Mouse (Mus musculus) ES-E14 (cell line): ENCODE measurements at regions not wholly inside any gene's neighbourhood (a gene's known extent, or its start where the extent isn't known, plus 50 kb on each side); places are given as distances from the start of the nearest gene placed in this dataset.

Experiments used
- DNase-seq: peaks from one replicate; pipeline ENCODE4 v3.0.0-alpha.2; 2013; ENCODE audit warnings: low read depth, low spot score
- H3K27ac ChIP-seq: 2 replicates; pipeline ENCODE4 v1.5.1; 2012; ENCODE audit warnings: low read depth, mild to moderate bottlenecking, low read length, moderate library complexity, mixed read lengths; ENCODE audit not compliant: poor library complexity, insufficient read depth, severe bottlenecking
- H3K36me3 ChIP-seq: 2 replicates; pipeline ENCODE4 v1.6.1; 2012; ENCODE audit warnings: mild to moderate bottlenecking, low read length, moderate library complexity, mixed read lengths; ENCODE audit not compliant: control insufficient read depth, poor library complexity, insufficient read depth, severe bottlenecking
- H3K4me1 ChIP-seq, 2 experiments: fragments of 150-350 bp in 1 of 2; sonication (generic) in 1 of 2; 2 replicates each; pipeline ENCODE4 v1.6.1; 2012; ENCODE audit warnings: low read length in 2 of 2, mild to moderate bottlenecking in 1 of 2, mixed read lengths in 1 of 2; ENCODE audit not compliant: control insufficient read depth in 2 of 2, insufficient read depth in 2 of 2, poor library complexity in 1 of 2
- H3K4me3 ChIP-seq, 2 experiments: fragments of 150-350 bp in 1 of 2; sonication (generic) in 1 of 2; 2 replicates each; pipeline ENCODE4 v1.5.1; 2012; ENCODE audit warnings: low read length in 2 of 2, low read depth in 1 of 2, mild to moderate bottlenecking in 1 of 2, mixed read lengths in 1 of 2; ENCODE audit not compliant: insufficient read depth in 1 of 2, poor library complexity in 1 of 2, severe bottlenecking in 1 of 2
- H3K9ac ChIP-seq: 2 replicates; pipeline ENCODE4 v1.6.1; 2012; ENCODE audit warnings: low read depth, mild to moderate bottlenecking, low read length, mixed read lengths; ENCODE audit not compliant: poor library complexity, insufficient read depth, severe bottlenecking
- H3K9me3 ChIP-seq: fragments of 150-350 bp; sonication (generic); 2 replicates; pipeline ENCODE4 v1.6.1; 2012; ENCODE audit warnings: low read depth, mild to moderate bottlenecking, low read length; ENCODE audit not compliant: control insufficient read depth, insufficient read depth
- CHD2 ChIP-seq: IDR thresholded peaks from 2 replicates; pipeline ENCODE4 v1.6.1; 2014; ENCODE audit warnings: mild to moderate bottlenecking, low read depth, low read length, inconsistent platforms
- HCFC1 ChIP-seq: IDR thresholded peaks from 2 replicates; pipeline ENCODE4 v1.6.1; 2012; ENCODE audit warnings: low read length, inconsistent platforms, borderline replicate concordance; ENCODE audit not compliant: insufficient read depth
- MAFK ChIP-seq: IDR thresholded peaks from 2 replicates; pipeline ENCODE4 v1.6.1; 2014; ENCODE audit warnings: mild to moderate bottlenecking, low read depth, low read length, inconsistent platforms; ENCODE audit not compliant: insufficient read depth
- ZC3H11A ChIP-seq: IDR thresholded peaks from 2 replicates; pipeline ENCODE4 v1.6.1; 2012; ENCODE audit warnings: low read depth, mild to moderate bottlenecking, inconsistent platforms, low read length, borderline replicate concordance
- ZNF384 ChIP-seq: IDR thresholded peaks from 2 replicates; pipeline ENCODE4 v1.6.1; 2012; ENCODE audit warnings: low read depth, low read length, inconsistent platforms
- in situ Hi-C, 2 experiments: fragments of 600-800 bp; cut with MboI; formaldehyde crosslinking; loops; one replicate each; pipeline ENCODE4 v1.15.1; 2025; ENCODE audit warnings: low sequenced_read_pairs in 2 of 2, inconsistent platforms in 1 of 2; ENCODE audit not compliant: unreplicated experiment in 2 of 2

DNA sequence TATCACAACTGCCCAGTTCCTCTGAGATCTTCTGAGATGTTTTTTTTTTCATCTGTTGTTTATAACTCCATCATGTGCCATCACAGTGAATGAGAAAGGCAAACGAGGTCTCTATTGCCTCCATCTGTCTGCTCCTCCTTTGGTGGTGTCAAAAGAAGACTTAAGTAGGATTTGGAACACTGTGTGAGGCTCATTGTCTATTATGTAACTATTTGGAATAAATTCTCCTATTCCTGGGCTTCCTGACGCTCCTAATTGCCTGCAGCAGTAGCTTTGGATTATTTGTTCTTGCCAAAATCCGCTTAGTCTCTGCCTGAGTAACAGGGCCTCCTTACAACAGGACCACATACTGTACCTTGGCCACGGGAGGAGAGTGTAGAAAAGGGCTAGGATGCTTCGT lies 244.7 kb upstream of the Prkd1 start:
- Histone ChIP-seq H3K4me1 (no peaks in the 10 kb centered on the region), H3K9me3 (no peaks in the 10 kb centered on the region), H3K36me3 (no peaks in the 10 kb centered on the region), H3K9ac (no peak overlapping the region), H3K4me3 (no peak overlapping the region), H3K27ac (no peak overlapping the region)
- DNase-seq = no peak
- TF ChIP-seq ZC3H11A (no peak), CHD2 (no peak)
- in situ Hi-C loops = no loop called here

- no peak overlapping the region for H3K27ac ChIP-seq
- H3K36me3 ChIP-seq = no peaks in the 10 kb centered on the region
- no peak for DNase-seq
- TF ChIP-seq HCFC1 (no peak), CHD2 (no peak), ZC3H11A (no peak), ZNF384 (no peak), MAFK (no peak)
- no peak overlapping the region for H3K4me3 ChIP-seq
- no peak overlapping the region for H3K9ac ChIP-seq
- in situ Hi-C loops = no loop called here
- no peaks in the 10 kb centered on the region for H3K4me1 ChIP-seq
- no peaks in the 10 kb centered on the region for H3K9me3 ChIP-seq
Observed at GRCm38 (mm10) chr12:50875796-50876195, 226.9 kb upstream of the Prkd1 start.

DNA sequence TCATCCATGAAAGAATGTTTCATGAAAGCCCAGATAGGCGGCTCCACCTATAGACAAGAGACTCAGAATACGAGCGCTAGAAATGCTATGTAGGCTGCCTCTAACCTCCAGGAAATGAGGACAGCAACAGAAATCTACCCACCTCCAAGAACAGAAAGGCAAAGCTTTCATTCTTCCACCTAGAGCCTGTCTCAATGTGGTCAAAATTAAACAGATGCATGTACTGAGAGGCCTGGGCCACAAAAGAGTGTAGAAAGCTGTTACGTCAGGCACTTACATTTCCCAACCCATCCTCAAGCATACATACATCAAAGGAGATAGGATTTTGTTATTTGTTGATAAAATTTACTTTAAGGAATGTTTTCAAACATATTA lies 225.1 kb upstream of the Prkd1 start:
- H3K9me3 ChIP-seq = no peaks in the 10 kb centered on the region
- H3K36me3 ChIP-seq = no peaks in the 10 kb centered on the region
- H3K27ac ChIP-seq = no peak overlapping the region
- in situ Hi-C loops = no loop called here
- H3K4me3 ChIP-seq = no peak overlapping the region
- TF ChIP-seq ZC3H11A (no peak), CHD2 (no peak), ZNF384 (no peak), HCFC1 (no peak), MAFK (no peak)
- no peaks in the 10 kb centered on the region for H3K4me1 ChIP-seq
- H3K9ac ChIP-seq = no peak overlapping the region
- no peak for DNase-seq

DNA sequence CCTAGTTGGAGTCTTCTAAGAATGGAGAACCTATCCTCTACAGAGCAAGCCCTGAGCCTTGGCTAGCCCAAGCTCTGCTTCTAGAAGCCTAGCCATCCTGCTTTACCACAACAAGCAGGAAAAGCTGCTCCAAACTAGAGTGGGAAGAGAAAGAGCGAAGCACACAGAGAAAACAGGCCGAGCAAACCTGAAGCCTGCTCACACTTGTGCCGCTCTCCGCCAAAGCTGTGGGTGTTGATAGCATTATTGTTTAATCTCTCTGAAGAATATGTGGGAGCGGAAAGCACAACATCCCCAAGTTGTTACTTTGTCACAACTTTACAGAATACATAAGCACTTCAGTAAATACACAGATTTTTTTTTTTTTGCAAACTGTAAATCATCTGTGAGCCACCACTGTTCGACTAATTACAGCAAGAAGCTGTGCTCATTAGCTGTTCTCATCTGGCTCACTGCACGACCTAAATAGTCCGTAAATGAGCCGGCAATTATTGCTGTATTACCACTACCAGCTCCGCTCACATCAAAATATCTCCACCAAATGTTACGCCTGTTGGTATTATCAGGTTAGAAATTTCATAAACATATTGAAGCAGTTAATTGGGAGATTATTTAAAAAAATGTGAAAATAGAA lies 224.6 kb upstream of the Prkd1 start:
- no peaks in the 10 kb centered on the region for H3K9me3 ChIP-seq
- no peak for TF ChIP-seq CHD2
- TF ChIP-seq ZNF384 = no peak
- TF ChIP-seq ZC3H11A = no peak
- no peak for TF ChIP-seq HCFC1
- TF ChIP-seq MAFK = no peak
- no peaks in the 10 kb centered on the region for H3K36me3 ChIP-seq
- no peak for DNase-seq
- no peak overlapping the region for H3K9ac ChIP-seq
- H3K27ac ChIP-seq = no peak overlapping the region
- H3K4me3 ChIP-seq = no peak overlapping the region
- no peaks in the 10 kb centered on the region for H3K4me1 ChIP-seq
- in situ Hi-C loops = no loop called here

GRCm38 (mm10) chr12:50851644-50852043 lies 202.7 kb upstream of the Prkd1 start:
- in situ Hi-C loops = no loop called here
- H3K9me3 ChIP-seq = no peaks in the 10 kb centered on the region
- H3K27ac ChIP-seq = no peak overlapping the region
- H3K9ac ChIP-seq = no peak overlapping the region
- H3K4me1 ChIP-seq = no peaks in the 10 kb centered on the region
- H3K4me3 ChIP-seq = no peak overlapping the region
- no peaks in the 10 kb centered on the region for H3K36me3 ChIP-seq
- no peak for TF ChIP-seq CHD2
- no peak for TF ChIP-seq ZNF384
- TF ChIP-seq ZC3H11A = no peak
- TF ChIP-seq MAFK = no peak
- TF ChIP-seq HCFC1 = no peak
- DNase-seq = no peak
